Mouse (Mus musculus): ENCODE data around the gene Tmem102. TPM values are rescaled to one million over a fixed set of nuclear protein-coding genes. Genes with fewer than 3 reads are reported as not detected.

Gene Tmem102
- polyA plus RNA-seq, 1 experiment from 2014 or later: 19.9 TPM

GRCm38 (mm10) chr11:69818365-69818764 is 12.9 kb upstream of the Tmem102 start, which contains the start of gene Spem2:
Gene Spem2 (minus strand): TSS chr11:69818465.
- ATAC-seq (ENCODE audit: insufficient read depth, low FRiP score, low read depth): no peak
- 85% methylated on average over 2 of the region's 2 CpGs for WGBS
- no peaks in the 10 kb centered on the region for H3K36me3 ChIP-seq
- no peak within 1 kb of the TSS for H3K4me3 ChIP-seq (replicated peaks)
- H3K4me1 ChIP-seq: no peaks in the 10 kb centered on the region
- H3K9ac ChIP-seq: no peak within 1 kb of the TSS
- H3K27ac ChIP-seq: no peak within 1 kb of the TSS
- H3K4me2 ChIP-seq: no peak within 1 kb of the TSS
- H3K9me3 ChIP-seq: no peaks in the 10 kb centered on the region
- no peaks in the 10 kb centered on the region for H3K27me3 ChIP-seq (replicated peaks)

DNA sequence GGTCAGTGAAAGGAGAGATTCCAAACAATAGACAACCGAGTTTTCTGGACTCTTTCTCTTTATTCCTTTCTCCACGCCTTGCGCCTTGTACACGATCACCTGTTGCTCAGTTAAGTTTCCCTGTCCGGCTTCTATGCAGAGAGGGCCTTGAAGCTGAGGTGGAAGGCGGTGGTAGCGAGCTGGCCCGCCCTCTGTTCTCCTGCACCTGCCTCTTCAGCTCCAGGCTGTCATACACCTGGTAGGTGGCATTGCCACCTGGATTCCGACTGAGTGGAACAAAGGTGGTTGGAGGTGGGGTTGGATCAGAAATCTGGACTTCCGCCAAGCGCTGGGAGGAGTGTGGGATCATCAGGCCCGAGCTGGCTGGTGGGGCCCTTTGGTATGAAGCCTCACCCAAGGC is 11.1 kb upstream of the Tmem102 start:
- H3K27ac ChIP-seq: no peak overlapping the region
- no peak for ATAC-seq (ENCODE audit: insufficient read depth, low FRiP score, low read depth)
- H3K4me2 ChIP-seq: no peak overlapping the region
- H3K4me3 ChIP-seq (replicated peaks): no peak overlapping the region
- H3K9me3 ChIP-seq: no peaks in the 10 kb centered on the region
- no peaks in the 10 kb centered on the region for H3K27me3 ChIP-seq (replicated peaks)
- no peak overlapping the region for H3K9ac ChIP-seq
- no peaks in the 10 kb centered on the region for H3K36me3 ChIP-seq
- no peaks in the 10 kb centered on the region for H3K4me1 ChIP-seq
- WGBS: 86% methylated on average over 12 of the region's 12 CpGs

DNA sequence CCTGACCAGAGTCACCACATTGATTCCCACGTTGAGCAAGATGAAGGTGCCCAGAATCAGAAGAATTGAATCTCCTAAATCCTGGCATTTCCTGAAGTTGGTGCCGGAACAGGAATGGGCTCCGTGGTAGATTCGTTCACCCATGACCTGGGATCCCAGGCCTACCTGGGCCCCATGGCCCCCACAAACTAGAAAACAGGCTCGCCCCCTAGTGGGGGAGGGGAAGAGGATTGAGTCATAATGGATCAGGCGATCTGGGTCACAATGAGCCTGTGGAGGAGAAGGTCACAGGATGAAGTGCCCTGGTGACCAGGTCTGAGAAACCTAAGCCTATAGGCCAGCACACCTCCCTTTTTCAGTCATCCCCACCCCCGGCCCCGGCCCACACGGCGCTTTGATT is 9.7 kb upstream of the Tmem102 start, which contains the start of gene Gm39566:
Gene Gm39566 (minus strand): TSS at position 144 of the 400 bp plus-strand sequence.
- Histone ChIP-seq H3K9me3 (no peaks in the 10 kb centered on the region), H3K4me3 (replicated peaks) (no peak within 1 kb of the TSS), H3K4me2 (no peak within 1 kb of the TSS), H3K4me1 (no peaks in the 10 kb centered on the region), H3K9ac (no peak within 1 kb of the TSS), H3K27me3 (replicated peaks) (no peaks in the 10 kb centered on the region), H3K27ac (no peak within 1 kb of the TSS), H3K36me3 (no peaks in the 10 kb centered on the region)
- 57% methylated on average over 10 of the region's 10 CpGs for WGBS
- ATAC-seq (ENCODE audit: insufficient read depth, low FRiP score, low read depth): no peak

DNA sequence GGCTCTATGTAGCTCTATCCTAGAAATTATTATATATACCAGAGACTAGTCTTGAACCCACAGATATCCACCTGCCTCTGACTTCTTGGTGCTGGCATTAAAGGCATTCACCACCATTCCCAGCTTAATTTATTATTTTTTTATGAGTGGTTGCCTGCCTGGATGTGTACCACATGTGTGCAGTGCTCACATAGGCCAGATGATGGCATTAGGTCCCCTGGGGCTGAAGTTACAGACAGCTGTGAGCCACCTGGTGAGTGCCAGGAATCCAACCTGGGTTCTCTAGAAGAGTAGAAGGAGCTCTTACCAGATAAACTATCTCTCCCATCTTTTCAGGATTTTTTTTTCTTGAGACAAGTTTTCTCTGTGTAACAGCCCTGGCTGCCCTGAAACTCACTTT is 4.9 kb upstream of the Tmem102 start:
- no peaks in the 10 kb centered on the region for H3K36me3 ChIP-seq
- no peak for ATAC-seq (ENCODE audit: insufficient read depth, low FRiP score, low read depth)
- no peak overlapping the region for H3K4me2 ChIP-seq
- H3K27ac ChIP-seq: no peak overlapping the region
- no peaks in the 10 kb centered on the region for H3K27me3 ChIP-seq (replicated peaks)
- H3K9ac ChIP-seq: no peak overlapping the region
- H3K4me1 ChIP-seq: no peaks in the 10 kb centered on the region
- H3K9me3 ChIP-seq: no peaks in the 10 kb centered on the region
- H3K4me3 ChIP-seq (replicated peaks): no peak overlapping the region

GRCm38 (mm10) chr11:69807641-69808040 is 2.2 kb upstream of the Tmem102 start:
- peaks cover 6% of the 10 kb centered on the region; the same call in 1 of the 2 replicates for H3K27me3 ChIP-seq (replicated peaks)
- H3K9me3 ChIP-seq: no peaks in the 10 kb centered on the region
- H3K36me3 ChIP-seq: no peaks in the 10 kb centered on the region
- no peak overlapping the region for H3K4me2 ChIP-seq
- no peak overlapping the region for H3K4me3 ChIP-seq (replicated peaks)
- no peak overlapping the region for H3K9ac ChIP-seq
- H3K4me1 ChIP-seq: peaks cover 23% of the 10 kb centered on the region
- no peak for ATAC-seq (ENCODE audit: insufficient read depth, low FRiP score, low read depth)
- no peak overlapping the region for H3K27ac ChIP-seq
- WGBS: 77% methylated on average over 2 of the region's 2 CpGs

DNA sequence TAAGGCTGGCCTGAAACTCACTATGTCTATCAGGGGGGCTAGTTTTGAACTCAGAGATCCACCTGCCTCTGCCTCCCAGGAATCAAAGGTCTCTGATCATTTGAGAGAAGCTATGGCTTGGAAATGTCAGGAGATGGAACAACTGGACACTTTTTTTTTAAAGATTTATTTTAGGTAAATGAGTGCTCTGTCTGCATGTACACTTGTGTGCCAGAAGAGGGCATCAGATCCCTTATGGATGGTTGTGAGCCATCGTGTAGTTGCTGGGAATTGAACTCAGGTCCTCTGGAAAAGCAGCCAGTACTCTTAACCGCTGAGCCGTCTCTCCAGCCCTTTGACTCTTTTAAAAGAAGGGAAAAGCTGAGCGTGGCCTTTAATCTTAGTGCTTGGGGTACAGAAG is 954 bp upstream of the Tmem102 start:
- Histone ChIP-seq H3K9ac (no peak overlapping the region), H3K27me3 (replicated peaks) (peaks cover 6% of the 10 kb centered on the region; the same call in 1 of the 2 replicates), H3K4me1 (peaks cover 35% of the 10 kb centered on the region), H3K4me3 (replicated peaks) (no peak overlapping the region), H3K27ac (no peak overlapping the region), H3K36me3 (no peaks in the 10 kb centered on the region), H3K4me2 (no peak overlapping the region), H3K9me3 (no peaks in the 10 kb centered on the region)
- 74% methylated on average over 4 of the region's 4 CpGs for WGBS
- no peak for ATAC-seq (ENCODE audit: insufficient read depth, low FRiP score, low read depth)

DNA sequence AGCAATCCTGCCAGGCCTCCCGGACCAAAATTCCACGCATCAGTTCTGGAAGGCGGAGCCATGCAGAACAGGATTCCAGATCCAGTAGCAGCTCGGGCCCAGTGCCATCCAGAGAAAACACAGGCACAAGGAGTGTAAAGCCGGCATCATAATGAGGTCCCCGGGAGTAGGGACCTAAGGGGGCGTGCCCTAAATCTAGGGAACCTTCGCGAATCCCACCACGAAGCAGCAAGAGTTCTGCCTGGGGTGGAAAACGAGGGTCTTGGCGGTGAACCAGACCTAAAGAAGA is 828 bp downstream of the Tmem102 start:
- Histone ChIP-seq H3K9me3 (no peaks in the 10 kb centered on the region), H3K4me2 (peak overlapping the region; percentile 98), H3K4me1 (peaks cover 52% of the 10 kb centered on the region), H3K36me3 (no peaks in the 10 kb centered on the region), H3K9ac (no peak overlapping the region; the same call in 1 of the 2 replicates), H3K27me3 (replicated peaks) (peaks cover 6% of the 10 kb centered on the region; the same call in 1 of the 2 replicates), H3K4me3 (replicated peaks) (peak overlapping the region; percentile 56), H3K27ac (no peak overlapping the region; the same call in 1 of the 2 replicates)
- 10% methylated on average over 12 of the region's 12 CpGs for WGBS
- ATAC-seq (ENCODE audit: insufficient read depth, low FRiP score, low read depth): no peak

- Histone ChIP-seq H3K27me3 (replicated peaks) (peaks cover 6% of the 10 kb centered on the region; the same call in 1 of the 2 replicates), H3K4me1 (peaks cover 58% of the 10 kb centered on the region), H3K27ac (peak overlapping the region; percentile 61; the same call in 1 of the 2 replicates)
These were observed 1.4 kb downstream of the Tmem102 start for GRCm38 (mm10) chr11:69803786-69804651.

DNA sequence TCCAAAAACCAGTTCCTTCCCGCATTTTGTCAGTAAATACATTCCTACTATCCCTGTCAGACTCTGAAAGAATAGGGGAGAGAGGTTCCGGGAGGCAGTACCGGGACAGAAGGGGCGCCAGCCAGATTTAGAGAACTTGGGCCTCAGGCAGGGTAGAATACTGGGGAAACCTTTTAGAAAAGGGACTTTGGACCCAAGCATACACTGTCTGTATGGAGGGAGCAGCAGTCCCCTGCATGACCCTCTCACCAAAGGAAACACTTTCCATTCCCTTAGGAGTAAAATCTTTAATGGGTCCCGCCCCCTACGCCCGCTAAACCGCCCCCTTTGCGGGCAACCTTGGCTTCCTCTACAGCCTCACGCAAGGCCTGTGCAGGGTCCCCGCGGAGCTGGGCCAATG is 2.1 kb downstream of the Tmem102 start:
- Histone ChIP-seq H3K4me2 (peak overlapping the region; percentile 98), H3K9me3 (no peaks in the 10 kb centered on the region), H3K36me3 (no peaks in the 10 kb centered on the region), H3K4me3 (replicated peaks) (peak overlapping the region; percentile 56), H3K4me1 (peaks cover 58% of the 10 kb centered on the region), H3K27me3 (replicated peaks) (peaks cover 6% of the 10 kb centered on the region; the same call in 1 of the 2 replicates), H3K27ac (peak overlapping the region; percentile 61; the same call in 1 of the 2 replicates), H3K9ac (peak overlapping the region; percentile 39; the same call in 1 of the 2 replicates)
- WGBS: 2% methylated on average over 12 of the region's 12 CpGs
- ATAC-seq (ENCODE audit: insufficient read depth, low FRiP score, low read depth): 0 out of 2 replicates have a peak, but pooled peaks have one; percentile 9

More at GRCm38 (mm10) chr11:69803786-69804651, 1.4 kb downstream of the Tmem102 start:
- Histone ChIP-seq H3K9me3 (no peaks in the 10 kb centered on the region), H3K9ac (peak overlapping the region; percentile 39; the same call in 1 of the 2 replicates), H3K36me3 (no peaks in the 10 kb centered on the region), H3K4me2 (peak overlapping the region; percentile 98), H3K4me3 (replicated peaks) (peak overlapping the region; percentile 56)
- WGBS: 2% methylated on average over 60 of the region's 60 CpGs
- peak; percentile 48 for ATAC-seq (ENCODE audit: insufficient read depth, low FRiP score, low read depth)

GRCm38 (mm10) chr11:69802648-69803105 is 2.7 kb downstream of the Tmem102 start:
- 0% methylated on average over 33 of the region's 33 CpGs for WGBS
- H3K9me3 ChIP-seq: no peaks in the 10 kb centered on the region
- H3K27me3 ChIP-seq (replicated peaks): peaks cover 6% of the 10 kb centered on the region; the same call in 1 of the 2 replicates
- peak overlapping the region; percentile 61 for H3K27ac ChIP-seq
- peak overlapping the region; percentile 98 for H3K4me2 ChIP-seq
- ATAC-seq (ENCODE audit: insufficient read depth, low FRiP score, low read depth): 0 out of 2 replicates have a peak, but pooled peaks have one; percentile 27
- H3K4me3 ChIP-seq (replicated peaks): peak overlapping the region; percentile 56
- H3K36me3 ChIP-seq: no peaks in the 10 kb centered on the region
- peak overlapping the region; percentile 60 for H3K9ac ChIP-seq
- peaks cover 58% of the 10 kb centered on the region for H3K4me1 ChIP-seq

GRCm38 (mm10) chr11:69801379-69801977 is 3.9 kb downstream of the Tmem102 start, which contains the start of gene Fgf11:
Gene Fgf11 (minus strand): TSS chr11:69801857.
- H3K4me1 ChIP-seq: peaks cover 58% of the 10 kb centered on the region
- H3K36me3 ChIP-seq: no peaks in the 10 kb centered on the region
- peaks cover 6% of the 10 kb centered on the region; the same call in 1 of the 2 replicates for H3K27me3 ChIP-seq (replicated peaks)
- H3K9me3 ChIP-seq: no peaks in the 10 kb centered on the region
- no peak for ATAC-seq (ENCODE audit: insufficient read depth, low FRiP score, low read depth)
- H3K4me3 ChIP-seq (replicated peaks): peak within 1 kb of the TSS; percentile 56
- WGBS: 2% methylated on average over 33 of the region's 33 CpGs
- peak within 1 kb of the TSS; percentile 98 for H3K4me2 ChIP-seq
- H3K9ac ChIP-seq: peak within 1 kb of the TSS; percentile 60
- H3K27ac ChIP-seq: peak within 1 kb of the TSS; percentile 76

Data from stomach, embryonic 15.5 days (tissue).